Mouse (Mus musculus) kidney, adult 2 months (tissue): ENCODE measurements at regions not wholly inside any gene's neighbourhood (a gene's known extent, or its start where the extent isn't known, plus 50 kb on each side); places are given as distances from the start of the nearest gene placed in this dataset.

Experiments used
- CTCF ChIP-seq: fragments of 200-500 bp; conservative IDR thresholded peaks from 2 replicates; pipeline ENCODE4 v1.5.1; 2011; ENCODE audit warnings: low read depth, mild to moderate bottlenecking, control low read depth, low read length, moderate library complexity, mixed read lengths; ENCODE audit not compliant: insufficient read depth, insufficient read length
- POLR2A ChIP-seq: fragments of 200-500 bp; IDR thresholded peaks from one replicate; pipeline ENCODE4 v1.6.1; 2011; ENCODE audit warnings: low read depth, low read length, control low read depth

DNA sequence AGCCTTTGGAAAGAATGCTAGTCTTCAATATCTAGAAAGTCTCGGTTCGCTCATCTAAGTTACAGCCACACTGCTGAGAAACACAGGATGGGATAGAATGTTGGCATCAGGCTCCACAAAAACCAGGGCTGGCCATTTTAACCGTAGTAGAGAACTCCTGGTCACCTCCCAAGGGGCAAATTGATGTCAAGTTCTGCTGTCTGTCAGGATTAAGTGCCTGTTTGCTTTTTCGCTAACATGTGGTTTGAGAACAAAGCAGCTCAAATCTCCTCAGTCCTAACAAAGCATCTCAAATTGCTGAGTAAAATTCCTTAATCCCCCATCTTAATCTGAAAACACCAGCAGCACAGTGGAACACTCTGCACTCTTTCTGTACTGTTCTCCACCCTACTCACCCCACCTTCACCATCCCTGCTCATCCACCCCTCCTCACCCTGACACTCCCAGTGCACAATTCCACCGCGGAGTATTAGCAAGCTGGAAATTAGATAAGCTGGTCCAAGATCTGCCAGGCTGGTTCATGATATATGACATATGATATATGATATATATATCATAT lies 252.2 kb downstream of the Meis1 start:
- TF ChIP-seq CTCF = no peak
- no peak for TF ChIP-seq POLR2A
